Mouse (Mus musculus) midbrain, embryonic 10.5 days (tissue): ENCODE measurements at regions not wholly inside any gene's neighbourhood (a gene's known extent, or its start where the extent isn't known, plus 50 kb on each side); places are given as distances from the start of the nearest gene placed in this dataset.

Source experiments
- DNase-seq: peaks from one replicate; pipeline ENCODE4 v3.0.0-alpha.2; 2017; ENCODE audit warnings: low spot score
- H3K27ac ChIP-seq: fragments of 300-500 bp; sonication (generic); replicated peaks from 2 replicates; pipeline ENCODE4 v1.5.1; 2016; ENCODE audit warnings: mild to moderate bottlenecking
- H3K27me3 ChIP-seq: fragments of 300-500 bp; sonication (generic); 2 replicates; pipeline ENCODE4 v1.6.1; 2016; ENCODE audit warnings: low read depth, mild to moderate bottlenecking; ENCODE audit not compliant: poor library complexity, severe bottlenecking
- H3K36me3 ChIP-seq: fragments of 300-500 bp; sonication (generic); 2 replicates; pipeline ENCODE4 v1.6.1; 2016; ENCODE audit warnings: mild to moderate bottlenecking, moderate library complexity
- H3K4me1 ChIP-seq: fragments of 300-500 bp; sonication (generic); 2 replicates; pipeline ENCODE4 v1.6.1; 2016
- H3K4me3 ChIP-seq: fragments of 300-500 bp; sonication (generic); 2 replicates; pipeline ENCODE4 v1.5.1; 2016; ENCODE audit warnings: mild to moderate bottlenecking, moderate library complexity
- H3K9me3 ChIP-seq: fragments of 300-500 bp; sonication (generic); replicated peaks from 2 replicates; pipeline ENCODE4 v1.6.1; 2016; ENCODE audit warnings: mild to moderate bottlenecking
- WGBS: fragments of 180-500 bp; shearing (Covaris S2); methylation state at CpG from one replicate; pipeline ENCODE4 v1.1.7; 2016; 5-methylcytosine and 5-hydroxymethylcytosine counted together

GRCm38 (mm10) chr16:95815206-95815731 is 113.4 kb downstream of the Ets2 start:
- no peak overlapping the region for H3K4me3 ChIP-seq
- no peaks in the 10 kb centered on the region for H3K4me1 ChIP-seq
- H3K27ac ChIP-seq: no peak overlapping the region
- 91% methylated on average over 6 of the region's 6 CpGs for WGBS
- peaks cover 16% of the 10 kb centered on the region for H3K9me3 ChIP-seq
- no peak for DNase-seq
- H3K27me3 ChIP-seq: no peaks in the 10 kb centered on the region
- no peaks in the 10 kb centered on the region for H3K36me3 ChIP-seq

DNA sequence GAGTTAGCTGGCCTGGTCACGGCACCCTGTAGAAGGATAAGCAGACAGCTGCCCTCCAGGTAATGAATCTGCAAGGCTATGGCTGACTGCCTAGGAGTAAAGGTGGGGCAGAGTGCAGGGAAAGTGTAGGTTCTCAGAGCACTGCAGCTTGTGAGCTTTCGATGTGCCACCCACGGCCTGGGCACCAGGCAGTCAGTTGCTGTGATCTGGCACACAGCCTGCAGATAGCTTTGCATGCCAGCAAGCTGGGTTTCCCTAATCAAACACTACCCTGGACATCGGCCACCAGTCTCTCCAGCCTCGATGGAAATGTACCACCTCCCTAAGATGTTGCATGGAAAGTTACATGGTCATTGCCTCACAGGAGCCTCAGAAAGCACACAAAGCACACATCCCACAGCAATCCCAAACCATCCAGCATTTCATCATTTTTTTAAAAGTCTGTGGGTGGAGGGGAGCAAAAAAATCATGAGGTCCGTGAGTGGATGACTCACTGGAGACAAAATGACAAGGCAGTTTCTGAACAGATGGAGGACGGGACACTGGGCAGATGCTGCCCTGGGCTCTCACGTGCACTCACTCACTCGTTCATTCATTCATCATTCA is 112.7 kb downstream of the Ets2 start:
- H3K4me1 ChIP-seq: no peaks in the 10 kb centered on the region
- H3K27me3 ChIP-seq: no peaks in the 10 kb centered on the region
- no peak for DNase-seq
- 91% methylated on average over 9 of the region's 9 CpGs for WGBS
- H3K9me3 ChIP-seq: peaks cover 16% of the 10 kb centered on the region
- no peak overlapping the region for H3K27ac ChIP-seq
- no peak overlapping the region for H3K4me3 ChIP-seq
- no peaks in the 10 kb centered on the region for H3K36me3 ChIP-seq

- Histone ChIP-seq H3K4me3 (no peak overlapping the region), H3K4me1 (no peaks in the 10 kb centered on the region), H3K27me3 (no peaks in the 10 kb centered on the region), H3K27ac (no peak overlapping the region), H3K36me3 (no peaks in the 10 kb centered on the region), H3K9me3 (0 out of 2 replicates have a peak, but pooled peaks cover under 1% of the 10 kb centered on the region)
- 85% methylated on average over 6 of the region's 6 CpGs for WGBS
- DNase-seq: no peak
Measured at GRCm38 (mm10) chr16:95811092-95811491, 109.2 kb downstream of the Ets2 start.

DNA sequence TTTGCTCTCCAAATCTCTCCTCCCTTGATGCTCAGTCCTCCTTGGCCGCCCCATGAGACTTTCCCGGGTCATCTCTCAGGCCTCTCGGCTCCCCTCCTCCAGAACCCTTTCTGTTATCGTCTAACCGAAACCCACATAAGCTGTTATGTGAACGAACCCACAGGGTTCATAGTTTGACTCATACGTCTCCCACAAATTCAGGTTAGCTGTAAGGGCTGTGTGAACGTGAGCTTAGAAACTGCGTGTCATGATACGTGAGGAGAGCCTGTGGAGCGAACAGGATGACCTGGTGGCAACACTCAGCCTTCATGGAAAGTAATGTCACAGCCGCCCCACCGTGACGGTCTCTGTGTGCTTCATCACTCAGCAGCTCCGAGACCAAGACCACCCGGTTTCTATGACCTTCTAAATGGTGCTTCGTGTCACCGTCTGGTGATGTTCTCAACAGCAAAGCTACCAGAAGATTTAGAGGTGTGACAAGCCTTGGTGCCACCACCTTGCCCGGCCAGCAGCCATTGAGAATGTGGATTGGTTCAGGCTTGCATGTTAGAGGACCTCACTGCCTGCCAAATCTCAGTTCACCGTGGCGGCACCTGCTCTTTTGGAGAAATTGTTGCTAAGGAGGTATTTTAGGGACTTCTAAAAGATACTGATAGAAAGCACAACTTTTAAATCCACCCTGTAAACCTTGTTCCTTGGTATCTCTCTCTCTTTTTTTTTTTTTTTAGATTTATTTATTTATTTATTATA is 107.4 kb downstream of the Ets2 start:
- H3K4me3 ChIP-seq: no peak overlapping the region
- no peak for DNase-seq
- no peaks in the 10 kb centered on the region for H3K4me1 ChIP-seq
- 94% methylated on average over 21 of the region's 21 CpGs for whole genome bisulfite sequencing
- H3K9me3 ChIP-seq: no peaks in the 10 kb centered on the region
- no peaks in the 10 kb centered on the region for H3K27me3 ChIP-seq
- no peak overlapping the region for H3K27ac ChIP-seq
- H3K36me3 ChIP-seq: no peaks in the 10 kb centered on the region

DNA sequence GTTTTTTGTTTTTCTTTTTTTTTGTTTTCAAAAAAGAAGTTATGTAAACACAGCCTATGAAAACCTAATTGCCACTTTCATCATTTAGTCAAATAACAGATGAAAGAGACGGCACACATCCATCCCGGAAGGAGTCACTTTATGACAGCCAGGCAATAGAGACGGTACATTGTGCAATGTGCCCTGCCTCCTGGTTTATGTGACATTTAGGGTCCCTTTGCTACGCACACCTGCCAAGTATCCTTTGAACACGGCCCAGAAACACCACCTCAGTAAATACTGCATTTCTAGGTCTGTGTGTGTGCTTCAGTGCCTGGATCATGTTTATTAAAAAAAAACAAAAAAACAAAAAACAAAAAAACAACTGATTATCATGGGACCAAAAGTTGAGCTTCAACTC is 104.6 kb downstream of the Ets2 start:
- no peak for DNase-seq
- Histone ChIP-seq H3K4me3 (no peak overlapping the region), H3K4me1 (no peaks in the 10 kb centered on the region), H3K9me3 (no peaks in the 10 kb centered on the region), H3K27ac (no peak overlapping the region), H3K27me3 (no peaks in the 10 kb centered on the region), H3K36me3 (no peaks in the 10 kb centered on the region)
- WGBS: 91% methylated on average over 5 of the region's 5 CpGs

DNA sequence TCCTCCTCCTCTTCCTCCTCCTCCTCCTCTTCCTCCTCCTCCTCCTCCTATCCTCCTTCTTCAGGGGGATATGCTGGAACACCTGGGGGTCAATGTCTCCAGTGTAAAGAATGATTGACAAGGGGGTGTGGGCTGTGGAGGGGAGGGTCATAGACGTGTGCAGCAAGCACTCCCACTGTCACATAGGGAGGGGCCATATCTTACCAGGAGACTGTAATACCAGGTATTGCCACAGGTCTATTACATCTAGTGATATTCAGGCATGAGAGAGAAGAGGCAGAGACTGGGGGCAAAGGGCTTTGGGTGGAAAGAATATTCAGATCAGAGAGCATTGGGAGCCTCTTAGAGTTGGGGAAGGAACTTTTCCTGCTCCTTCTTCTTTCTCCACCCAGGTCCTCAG is 102.3 kb downstream of the Ets2 start:
- no peaks in the 10 kb centered on the region for H3K9me3 ChIP-seq
- 41% methylated on average over 1 of the region's 1 CpGs for WGBS
- DNase-seq: no peak
- no peak overlapping the region for H3K27ac ChIP-seq
- no peaks in the 10 kb centered on the region for H3K36me3 ChIP-seq
- no peaks in the 10 kb centered on the region for H3K27me3 ChIP-seq
- H3K4me3 ChIP-seq: no peak overlapping the region
- H3K4me1 ChIP-seq: no peaks in the 10 kb centered on the region

DNA sequence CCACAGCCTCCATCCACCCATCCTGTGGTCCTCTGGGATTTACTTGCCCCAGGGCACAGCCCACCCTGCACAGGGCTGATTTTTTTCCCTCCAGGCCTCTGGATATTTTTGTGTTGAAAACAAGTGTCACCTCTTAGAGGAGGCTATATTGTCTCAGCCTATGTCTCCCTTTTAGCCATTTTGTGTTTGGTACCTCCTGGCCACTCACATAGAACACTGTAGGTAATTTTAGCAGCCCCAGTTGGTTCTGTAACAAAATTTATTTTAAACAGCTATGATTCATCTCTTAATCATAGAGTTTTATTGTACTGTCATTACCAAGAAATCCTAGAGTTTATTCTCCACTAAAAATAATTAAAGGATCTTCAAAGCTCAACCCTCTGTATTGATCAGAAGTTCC is 100.8 kb downstream of the Ets2 start:
- H3K36me3 ChIP-seq: no peaks in the 10 kb centered on the region
- peaks cover 10% of the 10 kb centered on the region for H3K4me1 ChIP-seq
- H3K27ac ChIP-seq: no peak overlapping the region
- H3K4me3 ChIP-seq: no peak overlapping the region
- H3K9me3 ChIP-seq: no peaks in the 10 kb centered on the region
- no peak for DNase-seq
- no peaks in the 10 kb centered on the region for H3K27me3 ChIP-seq

DNA sequence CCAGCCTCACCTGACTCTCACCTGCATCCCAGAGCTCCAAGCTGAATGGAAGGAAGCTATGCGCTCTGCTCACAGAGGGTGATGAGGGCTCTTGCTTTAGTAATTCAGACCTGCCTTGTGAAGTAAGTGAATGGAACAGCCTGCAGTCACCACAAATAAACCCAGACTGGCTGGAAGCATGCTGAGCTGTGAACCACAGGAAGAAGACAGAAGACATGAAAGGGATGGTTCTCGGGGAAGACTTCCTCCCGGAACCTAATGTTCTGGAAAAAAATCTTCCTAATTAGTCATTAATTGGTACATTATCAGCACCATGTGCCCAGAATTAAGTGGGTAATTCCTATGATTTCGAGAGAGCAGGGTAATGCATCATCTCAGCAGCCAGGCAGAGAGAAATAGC is 100.3 kb downstream of the Ets2 start:
- Histone ChIP-seq H3K4me1 (peaks cover 10% of the 10 kb centered on the region), H3K9me3 (no peaks in the 10 kb centered on the region), H3K27ac (no peak overlapping the region), H3K27me3 (no peaks in the 10 kb centered on the region), H3K36me3 (no peaks in the 10 kb centered on the region), H3K4me3 (no peak overlapping the region)
- no peak for DNase-seq
- WGBS: 73% methylated on average over 4 of the region's 4 CpGs

GRCm38 (mm10) chr16:95800911-95801442 is 99.1 kb downstream of the Ets2 start:
- Histone ChIP-seq H3K27ac (no peak overlapping the region), H3K9me3 (no peaks in the 10 kb centered on the region), H3K4me3 (no peak overlapping the region), H3K4me1 (peaks cover 10% of the 10 kb centered on the region), H3K36me3 (no peaks in the 10 kb centered on the region), H3K27me3 (no peaks in the 10 kb centered on the region)
- DNase-seq: no peak
- WGBS: 87% methylated on average over 7 of the region's 7 CpGs

- no peak overlapping the region for H3K27ac ChIP-seq
- DNase-seq: no peak
Measured at GRCm38 (mm10) chr16:95798582-95798981, 96.7 kb downstream of the Ets2 start.

GRCm38 (mm10) chr16:95798099-95798498 is 96.2 kb downstream of the Ets2 start:
- no peak for DNase-seq
- peaks cover 10% of the 10 kb centered on the region for H3K4me1 ChIP-seq
- 89% methylated on average over 11 of the region's 11 CpGs for WGBS
- no peaks in the 10 kb centered on the region for H3K9me3 ChIP-seq
- H3K27ac ChIP-seq: no peak overlapping the region
- no peaks in the 10 kb centered on the region for H3K36me3 ChIP-seq
- H3K27me3 ChIP-seq: no peaks in the 10 kb centered on the region
- H3K4me3 ChIP-seq: no peak overlapping the region

More at GRCm38 (mm10) chr16:95798582-95798981, 96.7 kb downstream of the Ets2 start:
- no peaks in the 10 kb centered on the region for H3K9me3 ChIP-seq
- 74% methylated on average over 9 of the region's 9 CpGs for WGBS
- peaks cover 10% of the 10 kb centered on the region for H3K4me1 ChIP-seq
- H3K27me3 ChIP-seq: no peaks in the 10 kb centered on the region
- H3K36me3 ChIP-seq: no peaks in the 10 kb centered on the region
- H3K4me3 ChIP-seq: no peak overlapping the region

DNA sequence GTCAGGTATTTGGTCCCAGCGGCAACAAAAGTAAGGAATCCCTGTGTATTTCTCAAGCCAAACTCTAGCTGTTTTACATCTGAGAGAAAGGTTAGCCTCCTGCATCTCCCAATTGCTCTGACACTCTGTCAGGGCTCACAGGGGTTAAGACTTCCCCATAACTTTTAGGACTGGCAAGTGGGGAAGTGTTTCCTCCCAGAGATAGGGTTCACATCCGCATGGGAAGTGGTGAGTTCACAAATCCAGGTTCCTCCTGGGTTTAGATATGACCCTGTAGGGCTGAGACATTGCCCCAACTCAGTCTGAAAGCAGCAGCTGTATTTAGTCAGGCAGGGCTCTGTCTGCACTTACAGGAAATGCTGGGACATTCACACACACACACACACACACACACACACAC is 95.3 kb downstream of the Ets2 start:
- Histone ChIP-seq H3K4me1 (peaks cover 10% of the 10 kb centered on the region), H3K36me3 (no peaks in the 10 kb centered on the region), H3K9me3 (no peaks in the 10 kb centered on the region), H3K27me3 (no peaks in the 10 kb centered on the region), H3K4me3 (no peak overlapping the region), H3K27ac (0 out of 2 replicates have a peak overlapping the region, but pooled peaks have one; percentile 17)
- no peak for DNase-seq
- WGBS: 78% methylated on average over 2 of the region's 2 CpGs

- Histone ChIP-seq H3K27ac (no peak overlapping the region), H3K4me1 (peaks cover 10% of the 10 kb centered on the region), H3K36me3 (no peaks in the 10 kb centered on the region), H3K27me3 (no peaks in the 10 kb centered on the region), H3K9me3 (no peaks in the 10 kb centered on the region), H3K4me3 (no peak overlapping the region)
- WGBS: 92% methylated on average over 8 of the region's 8 CpGs
- no peak for DNase-seq
Measured at GRCm38 (mm10) chr16:95794876-95795275, 93.0 kb downstream of the Ets2 start.
